Mouse (Mus musculus) embryonic facial prominence, embryonic 11.5 days (tissue): ENCODE measurements around the gene Cd109. TPM values are rescaled to one million over a fixed set of nuclear protein-coding genes. Genes with fewer than 3 reads are reported as not detected.

Experiments used
- ATAC-seq: fragments of 200-750 bp; cut with Nextera tagmentation; replicated peaks from 2 replicates; pipeline ENCODE4 v1.8.0; 2017; ENCODE audit warnings: low read depth; ENCODE audit not compliant: insufficient number of reproducible peaks, low FRiP score, low TSS enrichment
- DNase-seq: peaks from one replicate; pipeline ENCODE4 v3.0.0-alpha.2; 2015; ENCODE audit warnings: low spot score
- H3K27ac ChIP-seq: fragments of 300-500 bp; sonication (generic); replicated peaks from 2 replicates; pipeline ENCODE4 v1.5.1; 2014; ENCODE audit warnings: mild to moderate bottlenecking, low read depth, low read length, control low read depth
- H3K27me3 ChIP-seq: fragments of 300-500 bp; sonication (generic); 2 replicates; pipeline ENCODE4 v1.6.1; 2014; ENCODE audit warnings: mild to moderate bottlenecking, low read length, moderate library complexity, mixed read lengths; ENCODE audit not compliant: control insufficient read depth, insufficient read depth
- H3K36me3 ChIP-seq: fragments of 300-500 bp; sonication (generic); replicated peaks from 2 replicates; pipeline ENCODE4 v1.6.1; 2014; ENCODE audit warnings: low read depth, mild to moderate bottlenecking, low read length, moderate library complexity, mixed read lengths; ENCODE audit not compliant: control insufficient read depth, insufficient read depth
- H3K4me1 ChIP-seq: fragments of 300-500 bp; sonication (generic); 2 replicates; pipeline ENCODE4 v1.6.1; 2014; ENCODE audit warnings: low read length, mixed read lengths; ENCODE audit not compliant: control insufficient read depth, insufficient read depth
- H3K4me2 ChIP-seq: fragments of 300-500 bp; sonication (generic); 2 replicates; pipeline ENCODE4 v1.6.1; 2014; ENCODE audit warnings: low read depth, mild to moderate bottlenecking, control low read depth, low read length, moderate library complexity
- H3K4me3 ChIP-seq: fragments of 300-500 bp; sonication (generic); 2 replicates; pipeline ENCODE4 v1.5.1; 2014; ENCODE audit warnings: low read depth, low read length, control low read depth
- H3K9ac ChIP-seq: fragments of 300-500 bp; sonication (generic); replicated peaks from 2 replicates; pipeline ENCODE4 v1.6.1; 2014; ENCODE audit warnings: mild to moderate bottlenecking, control low read depth, low read length
- H3K9me3 ChIP-seq: fragments of 300-500 bp; sonication (generic); replicated peaks from 2 replicates; pipeline ENCODE4 v1.6.1; 2016; ENCODE audit warnings: mild to moderate bottlenecking, low read length, inconsistent platforms, mixed read lengths; ENCODE audit not compliant: control insufficient read depth
- WGBS: fragments of 180-500 bp; shearing (Covaris S2); extraction: QIAGEN DNeasy Blood & Tissue Kit; methylation state at CpG from one replicate; pipeline ENCODE4 v1.1.7; 2014; 5-methylcytosine and 5-hydroxymethylcytosine counted together
- polyA plus RNA-seq: library from polyadenylated mRNA; unstranded; fragments of >200 nt; fragmentation: Nextera tagmentation; extraction: Ambion mirVana; gene quantifications from 2 replicates; pipeline ENCODE4 v1.2.1, GENCODE M21; 2014

Gene Cd109
- polyA plus RNA-seq, 1 experiment from 2014 or later, result 6.2 TPM

DNA sequence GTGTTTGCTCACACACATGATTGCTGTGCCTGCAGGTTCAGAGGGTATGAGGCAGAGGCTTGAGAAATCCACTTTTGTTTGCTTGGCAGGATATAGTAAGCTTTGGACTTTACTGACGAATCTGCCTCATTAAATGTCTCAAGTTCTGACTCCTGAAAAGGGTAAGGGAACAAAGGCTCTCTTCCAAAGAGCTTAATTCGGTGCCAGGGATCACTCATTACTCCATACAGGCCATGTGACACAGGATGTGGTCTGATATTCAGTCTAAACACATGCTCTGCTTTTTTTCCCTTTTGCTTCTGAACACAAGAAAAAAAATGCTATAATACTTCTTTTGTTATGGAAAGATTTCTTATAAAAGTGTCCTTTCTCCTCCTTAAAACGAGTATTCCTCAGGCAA, 126.7 kb downstream of the Cd109 start:
- no peak overlapping the region for H3K9ac ChIP-seq
- DNase-seq (no peak), ATAC-seq (no peak)
- no peaks in the 10 kb centered on the region for H3K27me3 ChIP-seq
- WGBS, result 50% methylated on average over 3 of the region's 3 CpGs
- H3K4me2 ChIP-seq, result no peak overlapping the region
- H3K27ac ChIP-seq, result no peak overlapping the region
- no peaks in the 10 kb centered on the region for H3K9me3 ChIP-seq
- H3K4me3 ChIP-seq, result no peak overlapping the region
- no peaks in the 10 kb centered on the region for H3K4me1 ChIP-seq
- H3K36me3 ChIP-seq, result no peaks in the 10 kb centered on the region

DNA sequence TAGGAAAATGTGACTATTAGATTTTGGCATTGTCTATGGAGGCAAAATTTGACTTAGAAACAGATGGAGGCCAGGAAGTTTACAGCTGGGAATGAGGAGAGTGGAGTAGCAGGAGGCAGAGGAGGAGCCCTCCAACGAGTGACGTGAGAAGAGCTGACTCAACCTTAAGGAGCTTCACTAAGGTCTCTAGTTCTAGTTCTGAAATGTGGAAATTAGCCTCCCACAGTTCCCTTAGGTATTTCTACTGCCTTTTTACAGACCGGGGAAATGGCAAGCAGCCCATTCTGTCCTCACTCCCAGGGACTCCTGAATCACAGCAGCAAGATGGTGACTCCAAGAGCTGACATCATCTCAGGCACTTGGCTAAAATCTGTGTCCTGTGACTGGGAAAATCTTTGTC, 134.9 kb downstream of the Cd109 start:
- ATAC-seq, result no peak
- Histone ChIP-seq H3K27me3 (no peaks in the 10 kb centered on the region), H3K9ac (no peak overlapping the region), H3K9me3 (no peaks in the 10 kb centered on the region), H3K4me3 (no peak overlapping the region), H3K36me3 (no peaks in the 10 kb centered on the region), H3K4me1 (no peaks in the 10 kb centered on the region), H3K4me2 (no peak overlapping the region), H3K27ac (no peak overlapping the region)
- WGBS, result 79% methylated on average over 3 of the region's 3 CpGs
- DNase-seq, result no peak

Other genes starting within 250 kb of the Cd109 start
- gene Dppa5a, start 247.4 kb upstream of the Cd109 start, polyA plus RNA-seq, result not detected in 2 replicates
- gene Ooep, start 236.8 kb upstream of the Cd109 start, polyA plus RNA-seq, result 1.4 and 1.9 TPM in 2 replicates
- gene Ddx43, start 219.8 kb upstream of the Cd109 start, polyA plus RNA-seq, result 0.15 TPM in 1 of 2 replicates, not detected in the other
- gene Cgas, start 172.3 kb upstream of the Cd109 start, polyA plus RNA-seq, result 0.84 and 0.92 TPM in 2 replicates
- 21.4 and 24.7 TPM in 2 replicates for gene Mto1, start 167.3 kb upstream of the Cd109 start, polyA plus RNA-seq
- 0.32 and 0.70 TPM in 2 replicates for gene Gm17324, start 166.8 kb upstream of the Cd109 start, polyA plus RNA-seq
- gene Eef1a1, start 126.4 kb upstream of the Cd109 start, polyA plus RNA-seq, result 5,291 and 5,417 TPM in 2 replicates
- 11.8 and 13.8 TPM in 2 replicates for gene Slc17a5, start 27.5 kb upstream of the Cd109 start, polyA plus RNA-seq